ENCODE assay signal across 7 mouse cellular contexts in the genomic region with DNA sequence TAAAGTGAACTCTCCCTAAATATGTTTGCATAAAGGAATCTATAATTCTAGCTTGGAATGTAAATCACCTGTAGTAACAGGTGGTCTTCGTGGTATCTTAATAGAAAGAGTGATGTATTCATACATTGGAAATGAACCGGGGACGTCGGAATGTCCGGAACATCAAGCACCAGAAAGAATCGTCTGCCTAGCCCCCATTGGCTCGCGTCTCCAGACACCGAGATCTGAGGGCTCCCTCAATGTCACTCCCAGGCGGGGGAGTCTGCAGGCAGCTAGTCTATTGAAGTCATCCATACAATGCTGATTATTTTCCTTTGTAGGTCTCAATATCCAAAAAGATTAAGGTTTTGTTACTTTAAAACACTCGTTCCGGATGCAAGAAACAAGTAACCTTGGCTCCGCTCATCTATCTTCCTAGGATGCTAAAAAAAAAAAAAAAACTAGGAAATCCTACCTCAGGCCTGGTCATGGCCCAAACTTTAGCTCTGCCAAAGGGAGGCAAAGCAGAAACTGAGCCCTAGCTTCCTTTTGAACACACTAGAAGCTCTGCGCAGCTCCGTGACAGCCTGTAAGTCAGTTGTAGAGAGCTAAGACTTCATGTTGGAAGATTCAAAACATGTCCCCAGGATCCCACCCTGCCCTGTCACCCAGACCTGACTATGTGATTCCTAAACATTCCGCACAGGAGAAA. TPM values are rescaled to one million over a fixed set of nuclear protein-coding genes. Genes with fewer than 3 reads are reported as not detected.
A peak's percentile ranks its signal among the peaks of the same experiment; 100 is the strongest.
DNase-seq lines count a peak whose midpoint lies in the region; ATAC-seq and TF ChIP-seq lines count a peak whose summit lies in the region.

No protein-coding gene starts in this region.

- no peaks in the 10 kb centered on the region for H3K79me2 ChIP-seq in liver, adult 2 months (ENCODE audit: control insufficient read depth, insufficient read depth, low read length)

- H3K9ac ChIP-seq in liver, adult 2 months (ENCODE audit: low read depth, low read length): no peak overlapping the region; the same call in 1 of the 2 replicates
- peak overlapping the region; percentile 64 for H3K9ac ChIP-seq in heart, embryonic 15.5 days
- H3K9ac ChIP-seq in liver, embryonic 12.5 days: no peak overlapping the region
- H3K9ac ChIP-seq in stomach, embryonic 15.5 days: no peak overlapping the region

- H3K9me3 ChIP-seq in heart, embryonic 15.5 days (replicated peaks): no peaks in the 10 kb centered on the region
- no peaks in the 10 kb centered on the region for H3K9me3 ChIP-seq in liver, embryonic 12.5 days (replicated peaks)
- H3K9me3 ChIP-seq in stomach, embryonic 15.5 days: no peaks in the 10 kb centered on the region

- no peaks in the 10 kb centered on the region for H3K36me3 ChIP-seq in liver, adult 2 months (ENCODE audit: control insufficient read depth, insufficient read depth, low read length)
- H3K36me3 ChIP-seq in heart, embryonic 15.5 days: no peaks in the 10 kb centered on the region
- no peaks in the 10 kb centered on the region for H3K36me3 ChIP-seq in liver, embryonic 12.5 days
- no peaks in the 10 kb centered on the region for H3K36me3 ChIP-seq in stomach, embryonic 15.5 days

- TF ChIP-seq CTCF in liver, adult 2 months (IDR thresholded peaks at IDR 0.05; ENCODE audit: low read depth, low read length): no peak

- peak overlapping the region; percentile 74 for H3K4me3 ChIP-seq in liver, adult 2 months (ENCODE audit: insufficient read depth, low read depth, low read length)
- peak overlapping the region; percentile 50 for H3K4me3 ChIP-seq in heart, embryonic 15.5 days
- peak overlapping the region; percentile 40 for H3K4me3 ChIP-seq in liver, embryonic 12.5 days
- H3K4me3 ChIP-seq in stomach, embryonic 15.5 days (replicated peaks): peak overlapping the region; percentile 42

- no peak for TF ChIP-seq POLR2A in liver, adult 2 months (IDR thresholded peaks at IDR 0.05; ENCODE audit: extremely low read depth, insufficient read depth, low read length)

- H3K4me2 ChIP-seq in heart, embryonic 15.5 days: peak overlapping the region; percentile 79
- H3K4me2 ChIP-seq in liver, embryonic 12.5 days: peak overlapping the region; percentile 57
- peak overlapping the region; percentile 70 for H3K4me2 ChIP-seq in stomach, embryonic 15.5 days

- no peak for DNase-seq in liver, adult 2 months (ENCODE audit: extremely low read depth, low read depth, low spot score)
- DNase-seq in liver: no peak
- peak; percentile 85 for DNase-seq in embryo, embryonic 10.5 days (ENCODE audit: low spot score)
- DNase-seq in Muller cell, postnatal 12 days (ENCODE audit: inconsistent ontology term): no peak

- H3K4me1 ChIP-seq in liver, adult 2 months (ENCODE audit: control insufficient read depth, insufficient read depth, low read length): peaks cover 1% of the 10 kb centered on the region; the same call in 1 of the 2 replicates
- peaks cover 32% of the 10 kb centered on the region for H3K4me1 ChIP-seq in heart, embryonic 15.5 days (replicated peaks)
- H3K4me1 ChIP-seq in liver, embryonic 12.5 days: no peaks in the 10 kb centered on the region; the same call in 1 of the 2 replicates
- H3K4me1 ChIP-seq in stomach, embryonic 15.5 days: 0 out of 2 replicates have a peak, but pooled peaks cover 4% of the 10 kb centered on the region

- H3K27me3 ChIP-seq in liver, adult 2 months (ENCODE audit: control insufficient read depth, insufficient read depth, low read length): no peaks in the 10 kb centered on the region
- no peaks in the 10 kb centered on the region for H3K27me3 ChIP-seq in heart, embryonic 15.5 days
- peaks cover 51% of the 10 kb centered on the region for H3K27me3 ChIP-seq in liver, embryonic 12.5 days (replicated peaks)
- H3K27me3 ChIP-seq in stomach, embryonic 15.5 days (replicated peaks): no peaks in the 10 kb centered on the region

- ATAC-seq in heart, embryonic 15.5 days (replicated peaks; ENCODE audit: insufficient number of reproducible peaks, insufficient read depth, low FRiP score, low read depth): no peak
- ATAC-seq in liver, embryonic 12.5 days: no peak
- ATAC-seq in stomach, embryonic 15.5 days (ENCODE audit: insufficient read depth, low FRiP score, low read depth): no peak

- H3K27ac ChIP-seq in liver, adult 2 months (replicated peaks; ENCODE audit: insufficient read depth, low read depth, low read length): no peak overlapping the region
- peak overlapping the region; percentile 94 for H3K27ac ChIP-seq in heart, embryonic 15.5 days
- no peak overlapping the region for H3K27ac ChIP-seq in liver, embryonic 12.5 days
- no peak overlapping the region for H3K27ac ChIP-seq in stomach, embryonic 15.5 days

- WGBS in liver, adult 2 months: 43% methylated on average over 16 of the region's 16 CpGs
- WGBS in heart, embryonic 15.5 days: 24% methylated on average over 16 of the region's 16 CpGs
- 20% methylated on average over 16 of the region's 16 CpGs for WGBS in liver, embryonic 12.5 days (ENCODE audit: insufficient replicate concordance)
- 30% methylated on average over 16 of the region's 16 CpGs for WGBS in stomach, embryonic 15.5 days

RNA-seq across cellular contexts. Expression of gene Qk, which starts 16.3 kb away (rescaled TPM):
- total RNA-seq in liver, adult 2 months (2014; rRNA removed): 30.4 and 33.1 TPM in 2 replicates
- polyA plus RNA-seq in liver, adult 2 months (2012; rRNA removed): 52.4 and 58.7 TPM in 2 replicates
- 34.3 and 43.3 TPM in 2 replicates for polyA plus RNA-seq in heart, embryonic 15.5 days (2015; fragmentation: Nextera tagmentation; extraction: Ambion mirVana)
- 8.2 and 8.5 TPM in 2 replicates for polyA plus RNA-seq in liver, embryonic 12.5 days (2016; fragmentation: Nextera tagmentation; extraction: Ambion mirVana)
- polyA plus RNA-seq in stomach, embryonic 15.5 days (2015; fragmentation: Nextera tagmentation; extraction: Ambion mirVana): 17.2 and 19.1 TPM in 2 replicates
